Comparison of ENCODE assay signal across 9 mouse cellular contexts in genomic region chr2:70471861-70472620, GRCm38 (mm10). TPM values are rescaled to one million over a fixed set of nuclear protein-coding genes. Genes with fewer than 3 reads are reported as not detected.
A peak's percentile ranks its signal among the peaks of the same experiment; 100 is the strongest.
DNase-seq lines count a peak whose midpoint lies in the region; ATAC-seq and TF ChIP-seq lines count a peak whose summit lies in the region.
"Had no signal": no experiment of that assay in that cellular context is flagged by ENCODE, and none has a peak within 500 bp of the region (broad histone marks: within the 10 kb centered on the region; RNA-seq: fewer than 3 reads in every experiment).

No protein-coding gene starts in this region.

- no peak for TF ChIP-seq EP300 in heart, adult 2 months (IDR thresholded peaks at IDR 0.05; ENCODE audit: insufficient read depth, low read depth, low read length)

- H3K79me2 ChIP-seq in heart, adult 2 months (replicated peaks; ENCODE audit: control insufficient read depth, insufficient read depth, low read length) = no peaks in the 10 kb centered on the region

- no peaks in the 10 kb centered on the region for H3K36me3 ChIP-seq in heart, adult 2 months (ENCODE audit: control insufficient read depth, insufficient read depth, low read length)
- H3K36me3 ChIP-seq in midbrain, embryonic 12.5 days = no peaks in the 10 kb centered on the region

- no peak for ATAC-seq in midbrain, embryonic 12.5 days (ENCODE audit: low FRiP score, low read depth)

- no peak overlapping the region for H3K27ac ChIP-seq in heart, adult 2 months
- no peak overlapping the region for H3K27ac ChIP-seq in midbrain, embryonic 12.5 days (replicated peaks)

- peak; percentile 8 to 21 for DNase-seq in heart, adult 2 months
- DNase-seq in heart, adult 9 months (ENCODE audit: low spot score in 2 of 2) = no peak
- peak; percentile 53 for DNase-seq in adrenal gland, postnatal 25 days
- peak; percentile 12 to 18 for DNase-seq in heart, postnatal 10 days
- DNase-seq in kidney, postnatal 36 days = peak; percentile 32 to 73
- DNase-seq in frontal cortex, postnatal 25 days (ENCODE audit: low spot score in 2 of 2) = no peak
- DNase-seq in thymus, postnatal 25 days = no peak

- intact Hi-C loops in heart, adult 2 months (cut with DNase I) = no loop called here
- intact Hi-C loops in heart, postnatal 10 days (cut with DNase I) = loop anchor here (5.0 to 10.0 kb wide), 2 partner anchors 35 to 197 kb away; partner anchors contain the start of gene Erich2

- TF ChIP-seq POLR2A in heart, adult 2 months (IDR thresholded peaks at IDR 0.05; ENCODE audit: insufficient read depth, low read depth, low read length) = no peak

- no peak overlapping the region for H3K9ac ChIP-seq in heart, adult 2 months (ENCODE audit: low read depth, low read length)
- H3K9ac ChIP-seq in midbrain, embryonic 12.5 days (replicated peaks) = peak overlapping the region; percentile 34; the same call in 1 of the 2 replicates

- TF ChIP-seq CTCF in heart, adult 2 months (IDR thresholded peaks at IDR 0.05) = no peak

- 2% methylated on average over 48 of the region's 48 CpGs for WGBS in heart, adult 2 months
- under 1% methylated on average over 48 of the region's 48 CpGs for WGBS in midbrain, embryonic 12.5 days

- H3K4me1 ChIP-seq in heart, adult 2 months (ENCODE audit: control insufficient read depth, insufficient read depth, low read length) = no peaks in the 10 kb centered on the region; the same call in 1 of the 2 replicates
- peaks cover 55% of the 10 kb centered on the region for H3K4me1 ChIP-seq in midbrain, embryonic 12.5 days

- H3K4me3 ChIP-seq in heart, adult 2 months = no peak overlapping the region
- peak overlapping the region; percentile 43 for H3K4me3 ChIP-seq in midbrain, embryonic 12.5 days

- H3K4me2 ChIP-seq in midbrain, embryonic 12.5 days (replicated peaks) = peak overlapping the region; percentile 73

- H3K27me3 ChIP-seq in heart, adult 2 months (ENCODE audit: control insufficient read depth, insufficient read depth, low read length) = peaks cover 27% of the 10 kb centered on the region
- peaks cover 67% of the 10 kb centered on the region for H3K27me3 ChIP-seq in midbrain, embryonic 12.5 days
- H3K27me3 ChIP-seq: CH12.LX had no signal

- H3K9me3 ChIP-seq in midbrain, embryonic 12.5 days = no peaks in the 10 kb centered on the region

RNA-seq across cellular contexts. Expression of gene Sp5, which starts 2.7 kb away (rescaled TPM):
- not detected for total RNA-seq in heart, adult 2 months (2021)
- polyA plus RNA-seq in heart, adult 2 months (2012; rRNA removed) = 0.10 TPM in 1 of 2 replicates, not detected in the other
- 2.2 and 2.5 TPM in 2 replicates for total RNA-seq in adrenal gland, postnatal 25 days (2021)
- under 1 TPM; 0.12 to 0.27 TPM for total RNA-seq in heart, postnatal 10 days (2021)
- 17.9 and 24.8 TPM in 2 replicates for polyA plus RNA-seq in midbrain, embryonic 12.5 days (2016; fragmentation: Nextera tagmentation; extraction: Ambion mirVana)
- total RNA-seq: CH12.LX had no signal

RNA-seq across cellular contexts. Expression of gene Erich2, which starts 36.6 kb away (rescaled TPM):
- not detected for total RNA-seq in heart, adult 2 months (2021)
- 1.0 TPM in 1 of 2 replicates, not detected in the other for polyA plus RNA-seq in heart, adult 2 months (2012; rRNA removed)
- 1.6 TPM in 1 of 2 replicates, not detected in the other for total RNA-seq in adrenal gland, postnatal 25 days (2021)
- not detected for total RNA-seq in heart, postnatal 10 days (2021)
- polyA plus RNA-seq in midbrain, embryonic 12.5 days (2016; fragmentation: Nextera tagmentation; extraction: Ambion mirVana) = 2.6 and 3.0 TPM in 2 replicates
- total RNA-seq: CH12.LX had no signal

Comparison
In these comparisons a context has a peak if more than half of its experiments do, and no peak if none do; other contexts are left out.
1. DNase-seq: peak in heart, adult 2 months (2 of 2), adrenal gland, postnatal 25 days (single experiment), heart, postnatal 10 days (2 of 2) and kidney, postnatal 36 days (2 of 2); none in heart, adult 9 months (0 of 2), frontal cortex, postnatal 25 days (0 of 2) and thymus, postnatal 25 days (single experiment).